8 mouse cellular contexts compared by ENCODE assay signal in genomic region chr8:108887256-108887615, GRCm38 (mm10).
A peak's percentile ranks its signal among the peaks of the same experiment; 100 is the strongest.
DNase-seq lines count a peak whose midpoint lies in the region; ATAC-seq and TF ChIP-seq lines count a peak whose summit lies in the region.

No protein-coding gene starts in this region.

- intact Hi-C loops in left cerebral cortex, postnatal 36 days (cut with DNase I) = loop anchor here (2.0 to 5.0 kb wide), 2 partner anchors 24 to 530 kb away; no protein-coding TSS in a partner anchor

- H3K9ac ChIP-seq in heart, postnatal 0 days (replicated peaks; ENCODE audit: low read depth, low read length) = no peak overlapping the region
- no peak overlapping the region for H3K9ac ChIP-seq in heart, embryonic 11.5 days (ENCODE audit: low read depth, low read length)
- 0 out of 2 replicates have a peak overlapping the region, but pooled peaks have one; percentile 3 for H3K9ac ChIP-seq in ES-Bruce4 (ENCODE audit: low read depth, poor library complexity, severe bottlenecking)
- peak overlapping the region; percentile 22 for H3K9ac ChIP-seq in neural tube, embryonic 13.5 days

- no peak for DNase-seq in heart, postnatal 0 days (ENCODE audit: low spot score)
- DNase-seq in limb, embryonic 10.5 days (ENCODE audit: low spot score) = no peak
- DNase-seq in adrenal gland, postnatal 14 days = no peak
- DNase-seq in left cerebral cortex, postnatal 36 days (ENCODE audit: low spot score in 2 of 2) = no peak
- no peak for DNase-seq in layer of hippocampus, postnatal 10 days (ENCODE audit: low spot score in 2 of 2)

- ATAC-seq in heart, postnatal 0 days (ENCODE audit: insufficient read depth, low read depth) = no peak
- ATAC-seq in heart, embryonic 11.5 days (replicated peaks; ENCODE audit: insufficient number of reproducible peaks, low FRiP score, low TSS enrichment) = no peak
- ATAC-seq in neural tube, embryonic 13.5 days (ENCODE audit: low read depth) = peak; percentile 17; the same call in 1 of the 2 replicates

- TF ChIP-seq EP300 in heart, postnatal 0 days (IDR thresholded peaks at IDR 0.05; ENCODE audit: low read depth) = no peak
- TF ChIP-seq EP300 in ES-Bruce4 (IDR thresholded peaks at IDR 0.05; ENCODE audit: insufficient read depth, low read depth, low read length) = no peak

- no peak overlapping the region; the same call in 1 of the 2 replicates for H3K4me3 ChIP-seq in heart, postnatal 0 days (ENCODE audit: low read depth, low read length)
- H3K4me3 ChIP-seq in heart, embryonic 11.5 days (ENCODE audit: low read depth, low read length) = no peak overlapping the region
- peak overlapping the region; percentile 38; the same call in 1 of the 2 replicates for H3K4me3 ChIP-seq in ES-Bruce4 (ENCODE audit: low read depth, low read length)
- no peak overlapping the region for H3K4me3 ChIP-seq in limb, embryonic 10.5 days
- no peak overlapping the region for H3K4me3 ChIP-seq in neural tube, embryonic 13.5 days

- H3K4me1 ChIP-seq in heart, postnatal 0 days (ENCODE audit: control insufficient read depth, insufficient read depth) = 0 out of 2 replicates have a peak, but pooled peaks cover 6% of the 10 kb centered on the region
- H3K4me1 ChIP-seq in heart, embryonic 11.5 days (ENCODE audit: control insufficient read depth, insufficient read depth, low read length) = peaks cover 23% of the 10 kb centered on the region
- no peaks in the 10 kb centered on the region for H3K4me1 ChIP-seq in ES-Bruce4 (ENCODE audit: control insufficient read depth, insufficient read depth, low read length)
- H3K4me1 ChIP-seq in limb, embryonic 10.5 days = peaks cover 74% of the 10 kb centered on the region
- peaks cover 66% of the 10 kb centered on the region for H3K4me1 ChIP-seq in neural tube, embryonic 13.5 days (replicated peaks)

- no peaks in the 10 kb centered on the region for H3K9me3 ChIP-seq in heart, postnatal 0 days (replicated peaks; ENCODE audit: control insufficient read depth, low read length)
- no peaks in the 10 kb centered on the region for H3K9me3 ChIP-seq in heart, embryonic 11.5 days (replicated peaks; ENCODE audit: control insufficient read depth, low read length)
- no peaks in the 10 kb centered on the region for H3K9me3 ChIP-seq in ES-Bruce4 (replicated peaks; ENCODE audit: control insufficient read depth, insufficient read depth, low read length, poor library complexity, severe bottlenecking)
- no peaks in the 10 kb centered on the region for H3K9me3 ChIP-seq in limb, embryonic 10.5 days (replicated peaks)
- no peaks in the 10 kb centered on the region for H3K9me3 ChIP-seq in neural tube, embryonic 13.5 days

- H3K27ac ChIP-seq in heart, postnatal 0 days (ENCODE audit: low read depth) = peak overlapping the region; percentile 60
- no peak overlapping the region for H3K27ac ChIP-seq in heart, embryonic 11.5 days (ENCODE audit: low read depth, low read length)
- H3K27ac ChIP-seq in ES-Bruce4 (ENCODE audit: insufficient read depth, low read length) = no peak overlapping the region
- H3K27ac ChIP-seq in limb, embryonic 10.5 days = peak overlapping the region; percentile 61; the same call in 1 of the 2 replicates
- peak overlapping the region; percentile 78; the same call in 1 of the 2 replicates for H3K27ac ChIP-seq in neural tube, embryonic 13.5 days (replicated peaks)

- no peak for TF ChIP-seq CTCF in heart, postnatal 0 days (IDR thresholded peaks at IDR 0.05; ENCODE audit: low read depth)
- no peak for TF ChIP-seq CTCF in ES-Bruce4 (IDR thresholded peaks at IDR 0.05; ENCODE audit: low read depth, low read length)

- WGBS in heart, postnatal 0 days = 81% methylated on average over 14 of the region's 14 CpGs
- WGBS in heart, embryonic 11.5 days (ENCODE audit: insufficient replicate concordance) = 84% methylated on average over 14 of the region's 14 CpGs
- 83% methylated on average over 14 of the region's 14 CpGs for WGBS in limb, embryonic 10.5 days
- WGBS in neural tube, embryonic 13.5 days = 47% methylated on average over 14 of the region's 14 CpGs

- H3K27me3 ChIP-seq in heart, postnatal 0 days (ENCODE audit: control insufficient read depth, insufficient read depth, low read length) = no peaks in the 10 kb centered on the region
- H3K27me3 ChIP-seq in heart, embryonic 11.5 days (ENCODE audit: control insufficient read depth, insufficient read depth, low read length) = no peaks in the 10 kb centered on the region
- no peaks in the 10 kb centered on the region for H3K27me3 ChIP-seq in ES-Bruce4 (ENCODE audit: control insufficient read depth, insufficient read depth, low read length, poor library complexity, severe bottlenecking)
- H3K27me3 ChIP-seq in limb, embryonic 10.5 days (ENCODE audit: low read depth, poor library complexity, severe bottlenecking) = no peaks in the 10 kb centered on the region
- no peaks in the 10 kb centered on the region for H3K27me3 ChIP-seq in neural tube, embryonic 13.5 days

- TF ChIP-seq POLR2A in ES-Bruce4 (IDR thresholded peaks at IDR 0.05; ENCODE audit: insufficient read depth, low read length) = no peak

- peak overlapping the region; percentile 60 for H3K4me2 ChIP-seq in heart, postnatal 0 days (ENCODE audit: low read depth, low read length)
- H3K4me2 ChIP-seq in heart, embryonic 11.5 days = no peak overlapping the region
- H3K4me2 ChIP-seq in neural tube, embryonic 13.5 days = peak overlapping the region; percentile 35; the same call in 1 of the 2 replicates

- no peaks in the 10 kb centered on the region for H3K36me3 ChIP-seq in heart, postnatal 0 days (replicated peaks; ENCODE audit: control insufficient read depth, insufficient read depth, low read length)
- H3K36me3 ChIP-seq in heart, embryonic 11.5 days (ENCODE audit: control insufficient read depth, insufficient read depth, low read length) = no peaks in the 10 kb centered on the region
- H3K36me3 ChIP-seq in ES-Bruce4 (ENCODE audit: control insufficient read depth, insufficient read depth, low read length, poor library complexity, severe bottlenecking) = no peaks in the 10 kb centered on the region
- peaks cover 14% of the 10 kb centered on the region; the same call in 1 of the 2 replicates for H3K36me3 ChIP-seq in limb, embryonic 10.5 days
- H3K36me3 ChIP-seq in neural tube, embryonic 13.5 days = no peaks in the 10 kb centered on the region

Comparison
In these comparisons a context has a peak if more than half of its experiments do, and no peak if none do; other contexts are left out.
1. H3K27ac ChIP-seq: peak in heart, postnatal 0 days (single experiment), limb, embryonic 10.5 days (single experiment) and neural tube, embryonic 13.5 days (single experiment); none in heart, embryonic 11.5 days (single experiment) and ES-Bruce4 (single experiment).
2. H3K9ac ChIP-seq: peak in ES-Bruce4 (single experiment) and neural tube, embryonic 13.5 days (single experiment); none in heart, postnatal 0 days (single experiment) and heart, embryonic 11.5 days (single experiment).